Mouse (Mus musculus) small intestine, adult 2 months (tissue): ENCODE measurements at regions not wholly inside any gene's neighbourhood (a gene's known extent, or its start where the extent isn't known, plus 50 kb on each side); places are given as distances from the start of the nearest gene placed in this dataset.

Source experiments
- CTCF ChIP-seq: fragments of 200-500 bp; IDR thresholded peaks from 2 replicates; pipeline ENCODE4 v1.5.1; 2012; ENCODE audit warnings: low read depth, mild to moderate bottlenecking, control low read depth, inconsistent platforms, low read length, moderate library complexity, mixed read lengths; ENCODE audit not compliant: insufficient replicate concordance, insufficient read length; ENCODE audit errors: extremely low read depth
- POLR2A ChIP-seq: fragments of 200-500 bp; IDR thresholded peaks from 2 replicates; pipeline ENCODE4 v1.6.1; 2012; ENCODE audit warnings: low read depth, mild to moderate bottlenecking, control low read depth, inconsistent platforms, low read length, moderate library complexity

GRCm38 (mm10) chr8:5918136-5918535, 813.0 kb upstream of the Slc10a2 start:
- TF ChIP-seq CTCF (no peak), POLR2A (no peak)
